Mouse (Mus musculus) G1E (cell line): ENCODE measurements around the gene Rngtt.

Experiments used
- CTCF ChIP-seq: IDR thresholded peaks from 2 replicates; pipeline ENCODE4 v1.5.1; 2012; ENCODE audit warnings: low read depth, low read length, inconsistent platforms, mixed read lengths
- GATA1 ChIP-seq: IDR thresholded peaks from 2 replicates; pipeline ENCODE4 v1.6.1; 2012; ENCODE audit warnings: borderline replicate concordance, low read length, inconsistent platforms, mixed read lengths
- TAL1 ChIP-seq: conservative IDR thresholded peaks from 2 replicates; pipeline ENCODE4 v1.6.1; 2012; ENCODE audit warnings: low read depth, low read length, inconsistent platforms, mixed read lengths

- no peak for TF ChIP-seq CTCF
- no peak for TF ChIP-seq GATA1
- TF ChIP-seq TAL1 = no peak
These were observed 7.1 kb upstream of the Rngtt start for GRCm38 (mm10) chr4:33303057-33303456.
